Mouse (Mus musculus) frontal cortex, postnatal 14 days (tissue): Measurements from ENCODE around the gene Usp17lb.
"Not testable (repeated sequence)": the region's sequence is repeated elsewhere in the genome, so short reads cannot be mapped to it uniquely, and the experiment has no call there.

Source experiments
- DNase-seq, 2 experiments: peaks; one replicate each; pipeline ENCODE4 v3.0.0; 2022; ENCODE audit warnings: low spot score in 2 of 2

Usp17lb gene

DNA sequence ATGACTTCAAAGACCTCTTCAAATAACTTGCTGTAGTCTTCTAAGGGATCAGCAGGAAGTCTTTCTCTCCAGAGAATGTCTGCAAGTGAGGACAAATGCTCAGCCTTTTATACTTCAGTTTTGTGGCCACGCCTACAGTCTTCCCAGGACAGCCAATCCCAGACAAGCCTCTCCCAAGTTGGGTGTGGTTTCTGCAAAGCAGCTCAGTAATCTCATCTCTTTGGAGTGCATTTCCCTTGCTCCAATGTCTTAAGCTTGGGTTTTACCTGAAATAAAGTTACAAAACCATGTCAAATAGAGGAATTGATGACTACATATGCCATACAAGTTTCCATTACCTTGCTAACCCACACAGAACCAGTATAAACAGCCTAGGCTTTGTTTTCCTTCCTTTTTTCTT, at the start of gene Usp17lb:
Gene Usp17lb (minus strand): TSS at position 101 of the 400 bp plus-strand sequence.
- DNase-seq = no peak

DNA sequence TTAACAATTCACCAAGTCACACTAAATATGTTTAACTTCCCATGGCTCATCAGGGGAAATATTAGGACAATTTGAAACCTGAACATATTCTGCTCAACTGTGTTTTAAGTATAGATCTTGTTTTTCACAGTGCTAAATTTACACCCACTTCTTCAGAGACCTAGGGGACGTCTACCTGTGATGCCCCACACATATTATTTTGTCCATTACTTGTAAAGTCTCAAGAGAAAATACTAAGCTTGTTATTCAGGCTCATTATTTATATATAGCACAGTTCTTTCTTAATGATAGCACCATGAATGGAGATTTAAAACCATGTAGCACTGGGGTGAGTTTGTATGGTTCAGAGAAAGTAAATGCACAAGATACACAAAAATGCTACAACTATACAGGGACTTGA, 35.3 kb upstream of the Usp17lb start, which contains the start of gene Olfr665:
Gene Olfr665 (plus strand): TSS at position 301 of the 400 bp plus-strand sequence.
- no peak for DNase-seq

DNA sequence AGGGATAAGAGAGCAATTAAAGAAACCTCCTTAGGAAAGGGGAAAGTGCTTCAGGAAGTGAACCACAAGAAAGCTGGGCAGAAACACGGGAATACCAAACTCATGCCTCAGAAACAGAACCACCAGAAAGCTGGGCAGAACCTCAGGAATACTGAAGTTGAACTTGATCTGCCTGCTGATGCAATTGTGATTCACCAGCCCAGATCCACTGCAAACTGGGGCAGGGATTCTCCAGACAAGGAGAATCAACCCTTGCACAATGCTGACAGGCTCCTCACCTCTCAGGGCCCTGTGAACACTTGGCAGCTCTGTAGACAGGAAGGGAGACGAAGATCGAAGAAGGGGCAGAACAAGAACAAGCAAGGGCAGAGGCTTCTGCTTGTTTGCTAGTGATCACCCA, 19.0 kb upstream of the Usp17lb start:
- no peak for DNase-seq

DNA sequence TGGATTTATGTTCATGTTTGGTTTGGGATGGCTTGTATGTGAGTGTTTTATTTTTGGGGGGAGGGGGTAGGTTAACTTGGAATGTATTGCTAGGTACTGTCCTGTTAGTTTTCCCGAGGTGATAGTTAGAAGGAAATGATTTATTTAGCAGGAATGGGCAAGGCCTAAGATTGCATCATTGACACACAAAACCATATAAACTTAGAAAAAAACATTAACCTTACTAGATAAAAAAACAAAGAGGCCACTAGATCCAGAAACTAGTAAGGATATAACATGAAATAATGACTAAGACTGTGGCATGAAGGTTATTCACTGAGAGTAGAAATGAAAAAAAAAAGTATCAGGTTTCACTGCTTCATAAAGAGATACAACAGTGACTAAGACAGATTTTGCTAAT, 15.3 kb upstream of the Usp17lb start:
- no peak for DNase-seq

DNA sequence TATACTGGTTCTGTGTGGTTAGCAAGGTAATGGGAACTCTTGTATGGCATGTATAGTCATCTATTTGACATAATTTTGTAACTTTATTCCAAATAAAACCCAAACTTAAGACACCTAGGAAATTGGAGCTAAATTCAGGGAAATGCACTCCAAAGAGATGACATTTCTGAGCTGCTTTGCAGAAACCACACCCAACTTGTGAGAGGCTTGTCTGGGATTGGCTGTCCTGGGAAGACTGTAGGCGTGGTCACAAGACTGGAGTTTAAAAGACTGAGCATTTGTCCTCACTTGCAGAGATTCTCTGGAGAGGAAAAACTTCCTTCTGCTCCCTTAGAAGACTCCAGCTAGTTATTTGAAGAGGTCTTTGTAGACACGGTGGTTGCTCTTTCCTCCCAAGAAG, 14.3 kb upstream of the Usp17lb start, which contains the start of gene Usp17la:
Gene Usp17la (plus strand): TSS at position 301 of the 400 bp plus-strand sequence.
- DNase-seq = not testable (repeated sequence)

DNA sequence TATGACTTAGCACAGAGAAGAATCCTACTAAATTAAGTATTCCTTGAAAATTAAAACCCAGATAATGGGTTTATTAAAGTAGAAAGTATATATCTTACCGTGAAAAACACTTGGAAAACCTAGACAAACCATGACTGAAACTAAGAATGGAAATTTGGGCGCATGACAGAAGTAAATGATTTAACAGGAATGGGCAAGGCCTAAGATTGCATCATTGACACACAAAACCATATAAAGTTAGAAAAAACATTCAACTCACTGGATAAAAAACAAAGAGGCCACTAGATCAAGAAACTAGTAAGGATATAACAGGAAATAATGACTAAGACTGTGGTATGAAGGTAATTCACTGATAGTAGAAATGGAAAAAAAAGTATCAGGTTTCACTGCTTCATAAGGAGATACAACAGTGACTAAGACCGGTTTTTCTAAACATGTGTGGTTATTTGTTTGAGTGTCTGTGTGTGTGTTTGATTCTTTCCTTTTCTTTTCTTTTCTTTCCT, 12.9 kb upstream of the Usp17lb start:
- no peak for DNase-seq

DNA sequence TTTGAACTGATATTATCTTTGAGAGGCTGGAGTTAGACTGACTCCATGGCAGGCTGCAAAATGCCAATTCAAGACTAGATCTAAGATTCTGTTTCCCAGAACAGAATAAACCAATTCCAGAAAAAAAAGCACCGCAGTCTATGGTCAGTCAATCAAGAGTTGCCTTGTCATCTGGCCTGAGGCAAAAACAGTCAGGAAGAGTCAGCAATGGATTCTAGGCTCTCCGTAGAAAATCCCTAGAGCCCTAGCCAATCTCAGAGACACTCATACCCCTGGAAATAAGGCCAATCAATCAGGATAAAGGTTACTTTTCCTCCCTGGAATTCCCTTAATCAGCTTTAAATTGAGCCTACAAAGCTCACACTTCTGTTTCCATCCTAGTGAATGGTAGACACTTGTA, 9.1 kb upstream of the Usp17lb start:
- not testable (repeated sequence) for DNase-seq

DNA sequence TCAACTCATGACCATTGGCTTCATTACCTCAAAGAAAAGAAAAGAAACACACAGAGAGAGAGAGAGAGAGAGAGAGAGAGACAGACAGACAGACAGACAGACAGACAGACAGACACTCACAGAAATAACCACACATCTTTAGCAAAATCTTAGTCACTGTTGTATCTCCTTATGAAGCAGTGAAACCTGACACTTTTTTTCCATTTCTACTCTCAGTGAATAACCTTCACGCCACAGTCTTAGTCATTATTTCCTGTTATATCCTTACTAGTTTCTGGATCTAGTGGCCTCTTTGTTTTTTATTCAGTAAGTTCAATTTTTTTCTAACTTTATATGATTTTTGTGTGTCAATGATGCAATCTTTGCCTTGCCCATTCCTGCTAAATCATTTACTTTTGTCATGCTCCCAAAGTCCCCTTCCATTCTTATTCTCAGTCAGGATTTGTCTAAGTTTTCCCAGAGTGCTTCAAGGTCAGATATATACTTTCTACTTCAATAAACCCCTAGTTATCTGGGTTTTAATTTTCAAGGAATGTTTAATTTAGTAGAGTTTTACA, 1.4 kb upstream of the Usp17lb start:
- no peak for DNase-seq

DNA sequence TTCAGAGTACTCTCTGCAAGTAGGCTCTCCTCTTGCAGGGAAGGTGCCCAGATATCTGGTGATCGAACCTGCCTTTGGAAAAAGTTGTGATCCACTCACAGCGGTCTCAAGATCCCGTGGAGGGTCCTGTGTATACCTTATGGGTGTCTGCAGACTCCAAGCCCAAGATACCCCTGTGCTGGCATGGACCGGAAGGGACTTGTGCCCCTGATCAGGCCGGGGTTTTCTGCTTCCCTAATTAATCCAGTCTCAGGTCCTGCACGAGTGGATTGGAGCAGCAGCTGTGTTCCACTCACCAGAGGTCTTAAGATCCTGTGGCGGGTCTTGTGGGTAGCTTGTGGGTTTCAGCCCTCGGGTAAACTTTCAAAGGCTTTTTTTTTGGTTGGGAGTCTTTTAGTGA, 32.1 kb downstream of the Usp17lb start:
- not testable (repeated sequence) for DNase-seq

DNA sequence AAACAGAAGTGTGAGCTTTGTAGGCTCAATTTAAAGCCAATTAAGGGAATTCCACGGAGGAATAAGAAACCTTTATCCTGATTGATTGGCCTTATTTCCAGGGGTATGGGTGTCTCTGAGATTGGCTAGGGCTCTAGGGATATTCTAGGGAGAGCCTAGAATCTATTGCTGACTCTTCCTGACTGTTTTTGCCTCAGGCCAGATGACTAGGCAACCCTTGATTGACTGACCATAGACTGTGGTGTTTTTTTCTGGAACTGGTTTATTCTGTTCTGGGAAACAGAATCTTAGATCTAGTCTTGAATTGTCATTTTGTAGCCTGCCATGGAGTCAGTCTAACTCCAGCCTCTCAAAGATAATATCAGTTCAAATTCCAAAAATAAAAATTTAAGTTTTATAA, 51.6 kb downstream of the Usp17lb start:
- no peak for DNase-seq
